24 mouse cellular contexts compared by ENCODE assay signal in genomic region chr1:151055396-151055795, GRCm38 (mm10).
DNase-seq lines count a peak whose midpoint lies in the region; ATAC-seq lines count a peak whose summit lies in the region.
"Had no signal": no experiment of that assay in that cellular context is flagged by ENCODE, and none has a peak within 500 bp of the region (broad histone marks: within the 10 kb centered on the region; RNA-seq: fewer than 3 reads in every experiment).

No protein-coding gene starts in this region.

- H3K27me3 ChIP-seq in heart, embryonic 10.5 days (ENCODE audit: insufficient read depth, poor library complexity, severe bottlenecking) = no peaks in the 10 kb centered on the region
- no peaks in the 10 kb centered on the region for H3K27me3 ChIP-seq in hindbrain, embryonic 13.5 days
- H3K27me3 ChIP-seq: embryonic facial prominence, embryonic 13.5 days; embryonic facial prominence, embryonic 15.5 days; Patski had no signal

- no peak overlapping the region for H3K9ac ChIP-seq in hindbrain, embryonic 13.5 days
- H3K9ac ChIP-seq: embryonic facial prominence, embryonic 13.5 days; embryonic facial prominence, embryonic 15.5 days had no signal

- no peak overlapping the region for H3K4me2 ChIP-seq in hindbrain, embryonic 13.5 days
- H3K4me2 ChIP-seq: embryonic facial prominence, embryonic 13.5 days; embryonic facial prominence, embryonic 15.5 days had no signal

- peaks cover 16% of the 10 kb centered on the region for H3K4me1 ChIP-seq in heart, embryonic 10.5 days
- no peaks in the 10 kb centered on the region for H3K4me1 ChIP-seq in hindbrain, embryonic 13.5 days (replicated peaks)
- H3K4me1 ChIP-seq: embryonic facial prominence, embryonic 15.5 days had no signal

- no peaks in the 10 kb centered on the region for H3K36me3 ChIP-seq in heart, embryonic 10.5 days
- no peaks in the 10 kb centered on the region for H3K36me3 ChIP-seq in hindbrain, embryonic 13.5 days
- H3K36me3 ChIP-seq: embryonic facial prominence, embryonic 13.5 days; embryonic facial prominence, embryonic 15.5 days; forebrain, embryonic 10.5 days; G1E had no signal

- no peak for ATAC-seq in hindbrain, embryonic 13.5 days (ENCODE audit: low FRiP score)
- ATAC-seq: activated CD4-positive, CD25-positive, alpha-beta regulatory T cell, adult 4 months; forebrain, embryonic 14.5 days; forebrain, embryonic 16.5 days; Patski had no signal

- DNase-seq in heart, embryonic 10.5 days (ENCODE audit: low spot score) = no peak
- DNase-seq in heart, postnatal 4 days = no peak
- DNase-seq in ES-CJ7 (ENCODE audit: low read depth, low spot score) = peak; percentile 64
- peak; percentile 82 for DNase-seq in R1 (ENCODE audit: low read depth, low spot score)
- DNase-seq in adrenal gland, postnatal 36 days = no peak
- DNase-seq: adrenal gland, adult 8-10 months; adrenal gland, postnatal 14 days; cerebellum, adult 11 months; cerebellum, adult 18-20 months; cerebellum, adult 8-10 months; cerebellum, adult 9-11 months; cerebellum, postnatal 14 days; cerebellum, postnatal 36 days; embryo, embryonic 11 days had no signal

- peak overlapping the region; percentile 36; the same call in 1 of the 2 replicates for H3K27ac ChIP-seq in heart, embryonic 10.5 days
- H3K27ac ChIP-seq in hindbrain, embryonic 13.5 days = no peak overlapping the region
- H3K27ac ChIP-seq: embryonic facial prominence, embryonic 13.5 days; embryonic facial prominence, embryonic 15.5 days; forebrain, embryonic 10.5 days had no signal

- H3K4me3 ChIP-seq in heart, embryonic 10.5 days = no peak overlapping the region
- H3K4me3 ChIP-seq in hindbrain, embryonic 13.5 days = no peak overlapping the region
- H3K4me3 ChIP-seq: embryonic facial prominence, embryonic 13.5 days; embryonic facial prominence, embryonic 15.5 days; erythroblast, embryonic 14.5 days; forebrain, embryonic 10.5 days had no signal

- no peaks in the 10 kb centered on the region for H3K9me3 ChIP-seq in heart, embryonic 10.5 days
- H3K9me3 ChIP-seq in hindbrain, embryonic 13.5 days = no peaks in the 10 kb centered on the region
- H3K9me3 ChIP-seq: embryonic facial prominence, embryonic 13.5 days; embryonic facial prominence, embryonic 15.5 days; forebrain, embryonic 10.5 days; G1E had no signal

- 88% methylated on average over 6 of the region's 6 CpGs for WGBS in heart, embryonic 10.5 days
- 92% methylated on average over 6 of the region's 6 CpGs for WGBS in hindbrain, embryonic 13.5 days

Comparison
In these comparisons a context has a peak if more than half of its experiments do, and no peak if none do; other contexts are left out.
1. DNase-seq: peak in ES-CJ7 (single experiment) and R1 (single experiment); none in heart, embryonic 10.5 days (single experiment), heart, postnatal 4 days (single experiment) and adrenal gland, postnatal 36 days (0 of 2).